Mouse (Mus musculus) testis, adult 2 months (tissue): ENCODE results near the gene Hoxb6.

Experiments
- CTCF ChIP-seq: fragments of 200-500 bp; IDR thresholded peaks from 2 replicates; pipeline ENCODE4 v1.5.1; 2012; ENCODE audit warnings: low read depth, mild to moderate bottlenecking, inconsistent platforms, low read length, moderate library complexity; ENCODE audit not compliant: control insufficient read depth, insufficient read depth, insufficient replicate concordance
- POLR2A ChIP-seq: fragments of 200-500 bp; IDR thresholded peaks from 2 replicates; pipeline ENCODE4 v1.6.1; 2012; ENCODE audit warnings: low read depth, mild to moderate bottlenecking, inconsistent platforms, low read length, moderate library complexity; ENCODE audit not compliant: control insufficient read depth

- TF ChIP-seq CTCF = no peak
- TF ChIP-seq POLR2A = no peak
Measured at GRCm38 (mm10) chr11:96313806-96314428, 21.6 kb downstream of the Hoxb6 start.
